Mouse (Mus musculus) ES-Bruce4 (cell line): ENCODE results near the gene Gdf7.
A peak's percentile ranks its signal among the peaks of the same experiment; 100 is the strongest.

Experiments used
- CTCF ChIP-seq: IDR thresholded peaks from one replicate; pipeline ENCODE4 v1.8.1; 2011; ENCODE audit warnings: low read depth, low read length
- EP300 ChIP-seq: IDR thresholded peaks from 2 replicates; pipeline ENCODE4 v1.6.1; 2011; ENCODE audit warnings: low read depth, low read length; ENCODE audit not compliant: insufficient read depth
- POLR2A ChIP-seq: IDR thresholded peaks from one replicate; pipeline ENCODE4 v1.8.1; 2011; ENCODE audit warnings: low read length; ENCODE audit not compliant: insufficient read depth

DNA sequence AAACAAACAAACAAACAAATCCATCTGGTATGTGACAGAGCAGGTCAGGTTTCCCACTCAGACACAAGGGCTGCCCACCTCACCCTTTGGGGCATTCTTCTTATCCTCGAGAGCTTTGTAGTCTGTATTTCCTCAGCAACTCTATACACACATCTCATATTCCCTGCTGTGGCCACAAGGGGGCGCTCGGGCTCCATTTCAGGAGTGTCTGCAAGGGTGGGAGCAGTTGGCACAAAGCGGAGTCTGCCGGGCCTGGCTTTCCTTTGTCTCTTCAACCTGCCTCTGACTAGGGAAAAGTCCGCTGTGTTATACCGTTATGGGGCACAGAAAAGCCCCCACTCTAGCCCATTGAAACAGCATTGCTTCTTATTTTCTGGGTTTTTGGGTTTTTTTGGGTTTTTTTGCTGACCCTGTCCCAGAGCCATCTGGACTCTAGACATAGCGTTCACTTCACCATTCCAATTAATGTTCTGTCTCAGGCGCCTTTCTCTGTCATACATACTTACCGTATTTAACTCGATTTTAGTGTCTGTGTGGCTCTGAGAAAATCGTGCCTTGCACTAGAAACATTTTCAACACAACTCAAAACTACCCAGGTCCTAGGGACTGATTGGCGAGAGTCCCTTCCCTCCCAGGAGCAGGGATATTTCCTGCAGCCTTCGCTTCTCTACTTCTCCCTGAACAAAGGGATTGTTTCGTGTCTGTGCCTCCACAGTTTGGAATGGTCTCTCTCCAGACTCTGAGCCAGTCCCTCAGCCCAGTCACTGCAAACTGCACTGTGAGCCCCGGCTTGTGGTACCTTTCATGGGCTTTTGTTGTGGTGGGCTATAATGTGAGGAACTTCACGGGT, 25.3 kb upstream of the Gdf7 start:
- TF ChIP-seq CTCF (peak; percentile 86), POLR2A (no peak), EP300 (0 out of 2 replicates have a peak, but pooled peaks have one; percentile 52)
